Mouse (Mus musculus): ENCODE measurements around the gene Adap1. TPM values are rescaled to one million over a fixed set of nuclear protein-coding genes. Genes with fewer than 3 reads are reported as not detected.

Adap1 gene
- polyA plus RNA-seq, 1 experiment from 2014 or later, result 4.1 TPM

GRCm38 (mm10) chr5:139311822-139312221 lies 13.6 kb downstream of the Adap1 start:
- Histone ChIP-seq H3K27ac (ENCODE audit: low read length) (no peak overlapping the region), H3K4me2 (replicated peaks; ENCODE audit: low read depth, low read length) (no peak overlapping the region), H3K36me3 (ENCODE audit: insufficient read depth, low read length) (no peaks in the 10 kb centered on the region), H3K27me3 (replicated peaks; ENCODE audit: insufficient read depth, low read length) (no peaks in the 10 kb centered on the region), H3K9ac (replicated peaks; ENCODE audit: low read depth) (no peak overlapping the region), H3K4me1 (ENCODE audit: insufficient read depth, low read depth, low read length) (no peaks in the 10 kb centered on the region), H3K9me3 (ENCODE audit: low read length) (no peaks in the 10 kb centered on the region), H3K4me3 (ENCODE audit: low read depth, low read length) (no peak overlapping the region)
- ATAC-seq (no peak), DNase-seq (ENCODE audit: low spot score) (no peak)
- WGBS, result 82% methylated on average over 9 of the region's 9 CpGs
- no peak for TF ChIP-seq EP300 (IDR thresholded peaks at IDR 0.05)
- no peak for TF ChIP-seq CTCF (IDR thresholded peaks at IDR 0.05)

- DNase-seq (ENCODE audit: low spot score) (no peak), ATAC-seq (no peak)
- WGBS, result 84% methylated on average over 4 of the region's 4 CpGs
- no peaks in the 10 kb centered on the region for H3K27me3 ChIP-seq (replicated peaks; ENCODE audit: insufficient read depth, low read length)
- no peak overlapping the region for H3K27ac ChIP-seq (ENCODE audit: low read length)
- no peaks in the 10 kb centered on the region for H3K9me3 ChIP-seq (ENCODE audit: low read length)
- H3K9ac ChIP-seq (replicated peaks; ENCODE audit: low read depth), result no peak overlapping the region
- no peak overlapping the region for H3K4me2 ChIP-seq (replicated peaks; ENCODE audit: low read depth, low read length)
- no peak overlapping the region for H3K4me3 ChIP-seq (ENCODE audit: low read depth, low read length)
- H3K4me1 ChIP-seq (ENCODE audit: insufficient read depth, low read depth, low read length), result no peaks in the 10 kb centered on the region
- TF ChIP-seq CTCF (IDR thresholded peaks at IDR 0.05) (no peak), EP300 (IDR thresholded peaks at IDR 0.05) (no peak)
- no peaks in the 10 kb centered on the region for H3K36me3 ChIP-seq (ENCODE audit: insufficient read depth, low read length)
These were observed 14.9 kb downstream of the Adap1 start for GRCm38 (mm10) chr5:139310477-139310876.

DNA sequence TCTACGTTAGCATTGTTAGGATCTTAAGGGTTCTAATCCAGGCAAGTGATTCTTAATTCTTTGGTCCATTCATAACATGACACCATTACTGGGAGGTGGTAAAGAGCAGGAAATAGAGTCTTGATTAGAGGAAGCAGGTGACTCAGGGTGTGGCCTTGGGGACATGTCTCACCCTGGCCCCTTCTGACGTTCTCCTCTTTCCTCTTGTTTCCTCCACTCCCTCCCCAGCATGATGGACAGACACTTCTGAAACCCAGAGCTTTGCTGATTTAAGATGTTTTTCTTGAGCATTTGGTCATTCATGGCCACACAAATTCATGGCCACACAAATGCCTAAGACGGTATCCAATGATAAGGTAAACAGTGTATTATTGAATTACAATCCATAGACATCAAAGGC lies 15.5 kb downstream of the Adap1 start:
- Histone ChIP-seq H3K9ac (replicated peaks; ENCODE audit: low read depth) (no peak overlapping the region), H3K36me3 (ENCODE audit: insufficient read depth, low read length) (no peaks in the 10 kb centered on the region), H3K27me3 (replicated peaks; ENCODE audit: insufficient read depth, low read length) (no peaks in the 10 kb centered on the region), H3K4me3 (ENCODE audit: low read depth, low read length) (no peak overlapping the region), H3K4me1 (ENCODE audit: insufficient read depth, low read depth, low read length) (no peaks in the 10 kb centered on the region), H3K9me3 (ENCODE audit: low read length) (no peaks in the 10 kb centered on the region), H3K4me2 (replicated peaks; ENCODE audit: low read depth, low read length) (no peak overlapping the region), H3K27ac (ENCODE audit: low read length) (no peak overlapping the region)
- no peak for DNase-seq (ENCODE audit: low spot score)
- 61% methylated on average over 3 of the region's 3 CpGs for WGBS
- no peak for TF ChIP-seq CTCF (IDR thresholded peaks at IDR 0.05)
- no peak for TF ChIP-seq EP300 (IDR thresholded peaks at IDR 0.05)
- ATAC-seq, result no peak

DNA sequence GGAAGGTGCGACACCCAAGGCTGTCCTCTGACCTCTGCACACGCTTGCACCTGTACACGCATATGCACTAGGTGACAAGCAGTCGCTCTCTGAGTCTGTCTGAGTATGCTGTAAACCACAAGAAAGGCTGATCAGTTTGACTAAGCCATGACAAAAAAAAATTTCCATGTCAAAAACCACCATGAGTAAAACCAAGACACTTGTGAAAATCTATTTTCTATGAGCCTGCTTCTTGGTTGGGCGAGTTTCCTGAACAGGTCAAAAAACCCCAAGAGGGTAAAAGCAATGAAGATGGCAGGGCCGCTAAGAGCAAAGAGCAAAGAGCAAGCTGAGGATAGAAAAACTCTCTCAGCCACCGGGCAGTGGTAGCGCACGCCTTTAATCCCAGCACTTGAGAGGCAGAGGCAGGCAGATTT lies 21.8 kb downstream of the Adap1 start:
- H3K4me2 ChIP-seq (replicated peaks; ENCODE audit: low read depth, low read length), result no peak overlapping the region
- no peak overlapping the region for H3K27ac ChIP-seq (ENCODE audit: low read length)
- TF ChIP-seq EP300 (IDR thresholded peaks at IDR 0.05) (no peak), CTCF (IDR thresholded peaks at IDR 0.05) (no peak)
- H3K9ac ChIP-seq (replicated peaks; ENCODE audit: low read depth), result no peak overlapping the region
- ATAC-seq (no peak), DNase-seq (ENCODE audit: low spot score) (no peak)
- H3K4me1 ChIP-seq (ENCODE audit: insufficient read depth, low read depth, low read length), result no peaks in the 10 kb centered on the region
- 76% methylated on average over 9 of the region's 9 CpGs for WGBS
- no peaks in the 10 kb centered on the region for H3K27me3 ChIP-seq (replicated peaks; ENCODE audit: insufficient read depth, low read length)
- H3K36me3 ChIP-seq (ENCODE audit: insufficient read depth, low read length), result no peaks in the 10 kb centered on the region
- H3K9me3 ChIP-seq (ENCODE audit: low read length), result no peaks in the 10 kb centered on the region
- H3K4me3 ChIP-seq (ENCODE audit: low read depth, low read length), result no peak overlapping the region

GRCm38 (mm10) chr5:139302101-139302500 lies 23.3 kb downstream of the Adap1 start:
- Histone ChIP-seq H3K4me1 (ENCODE audit: insufficient read depth, low read depth, low read length) (no peaks in the 10 kb centered on the region), H3K4me2 (replicated peaks; ENCODE audit: low read depth, low read length) (no peak overlapping the region), H3K27me3 (replicated peaks; ENCODE audit: insufficient read depth, low read length) (no peaks in the 10 kb centered on the region), H3K9ac (replicated peaks; ENCODE audit: low read depth) (no peak overlapping the region), H3K27ac (ENCODE audit: low read length) (no peak overlapping the region), H3K36me3 (ENCODE audit: insufficient read depth, low read length) (no peaks in the 10 kb centered on the region), H3K4me3 (ENCODE audit: low read depth, low read length) (no peak overlapping the region), H3K9me3 (ENCODE audit: low read length) (no peaks in the 10 kb centered on the region)
- no peak for ATAC-seq
- TF ChIP-seq CTCF (IDR thresholded peaks at IDR 0.05), result no peak
- TF ChIP-seq EP300 (IDR thresholded peaks at IDR 0.05), result no peak
- 89% methylated on average over 6 of the region's 6 CpGs for WGBS
- DNase-seq (ENCODE audit: low spot score), result no peak

GRCm38 (mm10) chr5:139297745-139298144 lies 27.7 kb downstream of the Adap1 start:
- Histone ChIP-seq H3K27ac (ENCODE audit: low read length) (no peak overlapping the region), H3K9me3 (ENCODE audit: low read length) (no peaks in the 10 kb centered on the region), H3K4me1 (ENCODE audit: insufficient read depth, low read depth, low read length) (no peaks in the 10 kb centered on the region), H3K36me3 (ENCODE audit: insufficient read depth, low read length) (no peaks in the 10 kb centered on the region), H3K9ac (replicated peaks; ENCODE audit: low read depth) (no peak overlapping the region), H3K27me3 (replicated peaks; ENCODE audit: insufficient read depth, low read length) (no peaks in the 10 kb centered on the region), H3K4me2 (replicated peaks; ENCODE audit: low read depth, low read length) (no peak overlapping the region), H3K4me3 (ENCODE audit: low read depth, low read length) (no peak overlapping the region)
- TF ChIP-seq CTCF (IDR thresholded peaks at IDR 0.05) (no peak), EP300 (IDR thresholded peaks at IDR 0.05) (no peak)
- WGBS, result 67% methylated on average over 5 of the region's 5 CpGs
- DNase-seq (ENCODE audit: low spot score) (no peak), ATAC-seq (no peak)

GRCm38 (mm10) chr5:139297092-139297491 lies 28.3 kb downstream of the Adap1 start:
- H3K36me3 ChIP-seq (ENCODE audit: insufficient read depth, low read length), result no peaks in the 10 kb centered on the region
- no peak overlapping the region for H3K9ac ChIP-seq (replicated peaks; ENCODE audit: low read depth)
- WGBS, result 90% methylated on average over 10 of the region's 10 CpGs

More at GRCm38 (mm10) chr5:139297092-139297491, 28.3 kb downstream of the Adap1 start:
- Histone ChIP-seq H3K4me3 (ENCODE audit: low read depth, low read length) (no peak overlapping the region), H3K27ac (ENCODE audit: low read length) (no peak overlapping the region), H3K27me3 (replicated peaks; ENCODE audit: insufficient read depth, low read length) (no peaks in the 10 kb centered on the region), H3K4me1 (ENCODE audit: insufficient read depth, low read depth, low read length) (no peaks in the 10 kb centered on the region), H3K9me3 (ENCODE audit: low read length) (no peaks in the 10 kb centered on the region), H3K4me2 (replicated peaks; ENCODE audit: low read depth, low read length) (no peak overlapping the region)
- DNase-seq (ENCODE audit: low spot score), result no peak
- no peak for TF ChIP-seq CTCF (IDR thresholded peaks at IDR 0.05)
- TF ChIP-seq EP300 (IDR thresholded peaks at IDR 0.05), result no peak
- no peak for ATAC-seq
